Mouse (Mus musculus): Measurements from ENCODE around the gene Clec4f. TPM values are rescaled to one million over a fixed set of nuclear protein-coding genes. Genes with fewer than 3 reads are reported as not detected.
A peak's percentile ranks its signal among the peaks of the same experiment; 100 is the strongest.

Gene Clec4f
- 0.07 TPM in 1 of 2 replicates, not detected in the other for polyA plus RNA-seq (2015; fragmentation: Nextera tagmentation; extraction: Ambion mirVana)

- WGBS = 96% methylated on average over 2 of the region's 2 CpGs
- ATAC-seq (ENCODE audit: low FRiP score, low TSS enrichment) = no peak
These were observed at the start of gene Clec4f for GRCm38 (mm10) chr6:83656087-83656486. Gene Clec4f, minus strand, starts transcription at chr6:83656187.

DNA sequence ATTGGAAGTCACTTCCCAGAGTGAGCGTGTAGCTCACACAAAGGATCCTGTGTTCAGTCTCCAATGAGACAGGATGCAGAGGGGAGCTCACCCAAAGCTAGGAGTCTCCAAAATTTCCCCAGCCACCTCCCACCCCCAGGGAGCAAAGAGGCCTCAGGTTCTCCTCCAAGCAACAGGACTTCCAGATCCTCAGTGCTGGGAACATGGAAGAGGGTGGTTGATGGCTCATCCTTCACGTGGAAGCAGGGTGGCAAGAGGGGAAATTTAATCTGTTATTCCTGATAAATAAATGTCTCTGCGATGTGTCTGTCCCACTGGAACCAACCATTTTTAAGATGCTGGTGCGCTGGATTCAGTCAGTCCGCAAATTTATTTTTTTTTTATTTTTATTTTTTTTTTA, 48.7 kb upstream of the Clec4f start:
- Histone ChIP-seq H3K4me1 (ENCODE audit: insufficient read depth, low read length) (no peaks in the 10 kb centered on the region), H3K27ac (ENCODE audit: low read length) (no peak overlapping the region), H3K4me2 (replicated peaks; ENCODE audit: low read depth, low read length) (no peak overlapping the region), H3K9me3 (ENCODE audit: low read length) (no peaks in the 10 kb centered on the region), H3K9ac (replicated peaks; ENCODE audit: low read length) (no peak overlapping the region), H3K27me3 (ENCODE audit: insufficient read depth, low read length) (peaks cover 96% of the 10 kb centered on the region), H3K4me3 (ENCODE audit: low read length) (no peak overlapping the region), H3K36me3 (ENCODE audit: insufficient read depth, low read length) (no peaks in the 10 kb centered on the region)
- ATAC-seq (ENCODE audit: low FRiP score, low TSS enrichment) = no peak
- WGBS = 16% methylated on average over 5 of the region's 5 CpGs

More at GRCm38 (mm10) chr6:83656087-83656486, at the start of gene Clec4f:
- H3K4me1 ChIP-seq (ENCODE audit: insufficient read depth, low read length) = no peaks in the 10 kb centered on the region
- H3K9ac ChIP-seq (replicated peaks; ENCODE audit: low read length) = no peak within 1 kb of the TSS
- no peaks in the 10 kb centered on the region for H3K27me3 ChIP-seq (ENCODE audit: insufficient read depth, low read length)
- no peak within 1 kb of the TSS for H3K27ac ChIP-seq (ENCODE audit: low read length)
- no peaks in the 10 kb centered on the region for H3K9me3 ChIP-seq (ENCODE audit: low read length)
- no peaks in the 10 kb centered on the region for H3K36me3 ChIP-seq (ENCODE audit: insufficient read depth, low read length)
- no peak within 1 kb of the TSS for H3K4me2 ChIP-seq (replicated peaks; ENCODE audit: low read depth, low read length)
- no peak within 1 kb of the TSS for H3K4me3 ChIP-seq (ENCODE audit: low read length)

- Histone ChIP-seq H3K27ac (ENCODE audit: low read length) (no peak overlapping the region), H3K9ac (replicated peaks; ENCODE audit: low read length) (no peak overlapping the region), H3K36me3 (ENCODE audit: insufficient read depth, low read length) (no peaks in the 10 kb centered on the region), H3K4me1 (ENCODE audit: insufficient read depth, low read length) (no peaks in the 10 kb centered on the region), H3K9me3 (ENCODE audit: low read length) (no peaks in the 10 kb centered on the region), H3K27me3 (ENCODE audit: insufficient read depth, low read length) (peaks cover 96% of the 10 kb centered on the region), H3K4me2 (replicated peaks; ENCODE audit: low read depth, low read length) (no peak overlapping the region), H3K4me3 (ENCODE audit: low read length) (no peak overlapping the region)
- no peak for ATAC-seq (ENCODE audit: low FRiP score, low TSS enrichment)
- WGBS = 10% methylated on average over 1 of the region's 1 CpGs
These were observed 48.3 kb upstream of the Clec4f start for GRCm38 (mm10) chr6:83704294-83704693.

- 2% methylated on average over 10 of the region's 10 CpGs for WGBS
- no peak overlapping the region for H3K9ac ChIP-seq (replicated peaks; ENCODE audit: low read length)
- no peaks in the 10 kb centered on the region for H3K9me3 ChIP-seq (ENCODE audit: low read length)
- H3K4me1 ChIP-seq (ENCODE audit: insufficient read depth, low read length) = no peaks in the 10 kb centered on the region
- H3K27ac ChIP-seq (ENCODE audit: low read length) = no peak overlapping the region
- no peak overlapping the region for H3K4me2 ChIP-seq (replicated peaks; ENCODE audit: low read depth, low read length)
- no peak overlapping the region for H3K4me3 ChIP-seq (ENCODE audit: low read length)
- peaks cover 96% of the 10 kb centered on the region for H3K27me3 ChIP-seq (ENCODE audit: insufficient read depth, low read length)
- H3K36me3 ChIP-seq (ENCODE audit: insufficient read depth, low read length) = no peaks in the 10 kb centered on the region
- no peak for ATAC-seq (ENCODE audit: low FRiP score, low TSS enrichment)
These were observed 47.7 kb upstream of the Clec4f start for GRCm38 (mm10) chr6:83703722-83704078.

DNA sequence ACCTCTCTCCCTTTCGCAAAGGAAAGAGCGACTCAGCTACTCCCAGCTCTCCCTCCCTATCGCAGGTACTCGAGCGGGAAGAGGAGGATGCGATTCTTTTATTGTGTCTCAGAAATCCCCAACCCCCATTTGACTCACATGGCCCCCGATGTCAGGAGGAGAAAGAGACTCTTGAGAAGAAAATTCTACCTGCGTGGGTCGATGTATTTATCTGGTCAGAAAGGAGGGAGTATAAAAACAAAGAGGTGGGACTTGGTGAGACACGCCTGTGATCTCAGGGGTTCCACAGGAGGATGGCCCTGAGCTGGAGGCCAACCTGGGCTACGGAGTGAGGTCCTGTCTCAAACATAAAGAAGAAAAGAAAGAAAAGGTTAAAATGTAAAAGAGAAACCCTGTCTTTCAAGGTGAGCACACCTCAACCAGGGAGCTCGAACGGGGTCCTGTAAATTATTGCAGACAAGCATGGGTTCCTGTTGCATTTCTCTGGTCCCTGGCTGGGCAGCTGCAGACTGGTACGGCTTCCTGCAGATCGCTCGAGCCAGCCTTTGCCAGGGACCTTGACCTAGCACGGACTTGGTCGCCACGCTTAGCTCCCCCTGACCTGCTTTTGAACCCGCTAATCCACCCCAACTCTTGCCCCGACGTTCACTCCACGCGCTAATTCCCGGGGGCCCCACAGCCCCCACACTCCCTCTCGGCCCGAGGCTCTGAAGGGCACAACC, 47.2 kb upstream of the Clec4f start:
- H3K27me3 ChIP-seq (ENCODE audit: insufficient read depth, low read length) = peaks cover 96% of the 10 kb centered on the region
- H3K27ac ChIP-seq (ENCODE audit: low read length) = no peak overlapping the region
- H3K9me3 ChIP-seq (ENCODE audit: low read length) = no peaks in the 10 kb centered on the region
- no peaks in the 10 kb centered on the region for H3K4me1 ChIP-seq (ENCODE audit: insufficient read depth, low read length)
- H3K4me2 ChIP-seq (replicated peaks; ENCODE audit: low read depth, low read length) = no peak overlapping the region
- H3K9ac ChIP-seq (replicated peaks; ENCODE audit: low read length) = no peak overlapping the region
- WGBS = under 1% methylated on average over 27 of the region's 27 CpGs
- no peak for ATAC-seq (ENCODE audit: low FRiP score, low TSS enrichment)
- no peak overlapping the region for H3K4me3 ChIP-seq (ENCODE audit: low read length)
- H3K36me3 ChIP-seq (ENCODE audit: insufficient read depth, low read length) = no peaks in the 10 kb centered on the region

GRCm38 (mm10) chr6:83702146-83702999, 46.4 kb upstream of the Clec4f start:
- Histone ChIP-seq H3K9me3 (ENCODE audit: low read length) (no peaks in the 10 kb centered on the region), H3K27ac (ENCODE audit: low read length) (no peak overlapping the region), H3K27me3 (ENCODE audit: insufficient read depth, low read length) (peaks cover 96% of the 10 kb centered on the region), H3K36me3 (ENCODE audit: insufficient read depth, low read length) (no peaks in the 10 kb centered on the region), H3K4me2 (replicated peaks; ENCODE audit: low read depth, low read length) (no peak overlapping the region), H3K9ac (replicated peaks; ENCODE audit: low read length) (no peak overlapping the region), H3K4me3 (ENCODE audit: low read length) (no peak overlapping the region), H3K4me1 (ENCODE audit: insufficient read depth, low read length) (no peaks in the 10 kb centered on the region)
- under 1% methylated on average over 53 of the region's 53 CpGs for WGBS
- peak; percentile 57; the same call in 1 of the 2 replicates for ATAC-seq (ENCODE audit: low FRiP score, low TSS enrichment)

GRCm38 (mm10) chr6:83701001-83701400, 45.0 kb upstream of the Clec4f start:
- Histone ChIP-seq H3K4me3 (ENCODE audit: low read length) (no peak overlapping the region), H3K27ac (ENCODE audit: low read length) (no peak overlapping the region), H3K9ac (replicated peaks; ENCODE audit: low read length) (no peak overlapping the region), H3K9me3 (ENCODE audit: low read length) (no peaks in the 10 kb centered on the region), H3K4me2 (replicated peaks; ENCODE audit: low read depth, low read length) (no peak overlapping the region), H3K36me3 (ENCODE audit: insufficient read depth, low read length) (no peaks in the 10 kb centered on the region), H3K27me3 (ENCODE audit: insufficient read depth, low read length) (peaks cover 96% of the 10 kb centered on the region), H3K4me1 (ENCODE audit: insufficient read depth, low read length) (no peaks in the 10 kb centered on the region)
- no peak for ATAC-seq (ENCODE audit: low FRiP score, low TSS enrichment)
- WGBS = under 1% methylated on average over 11 of the region's 11 CpGs

GRCm38 (mm10) chr6:83699971-83700370, 44.0 kb upstream of the Clec4f start:
- Histone ChIP-seq H3K27ac (ENCODE audit: low read length) (no peak overlapping the region), H3K27me3 (ENCODE audit: insufficient read depth, low read length) (peaks cover 96% of the 10 kb centered on the region), H3K9me3 (ENCODE audit: low read length) (no peaks in the 10 kb centered on the region), H3K36me3 (ENCODE audit: insufficient read depth, low read length) (no peaks in the 10 kb centered on the region), H3K4me2 (replicated peaks; ENCODE audit: low read depth, low read length) (no peak overlapping the region), H3K4me3 (ENCODE audit: low read length) (no peak overlapping the region), H3K9ac (replicated peaks; ENCODE audit: low read length) (no peak overlapping the region), H3K4me1 (ENCODE audit: insufficient read depth, low read length) (no peaks in the 10 kb centered on the region)
- no peak for ATAC-seq (ENCODE audit: low FRiP score, low TSS enrichment)
- WGBS = 3% methylated on average over 5 of the region's 5 CpGs

GRCm38 (mm10) chr6:83697932-83698331, 41.9 kb upstream of the Clec4f start:
- no peak overlapping the region for H3K27ac ChIP-seq (ENCODE audit: low read length)
- H3K27me3 ChIP-seq (ENCODE audit: insufficient read depth, low read length) = peaks cover 97% of the 10 kb centered on the region
- ATAC-seq (ENCODE audit: low FRiP score, low TSS enrichment) = no peak
- 2% methylated on average over 8 of the region's 8 CpGs for WGBS
- no peaks in the 10 kb centered on the region for H3K36me3 ChIP-seq (ENCODE audit: insufficient read depth, low read length)
- H3K4me3 ChIP-seq (ENCODE audit: low read length) = no peak overlapping the region
- no peaks in the 10 kb centered on the region for H3K9me3 ChIP-seq (ENCODE audit: low read length)
- H3K4me2 ChIP-seq (replicated peaks; ENCODE audit: low read depth, low read length) = no peak overlapping the region
- H3K9ac ChIP-seq (replicated peaks; ENCODE audit: low read length) = no peak overlapping the region
- no peaks in the 10 kb centered on the region for H3K4me1 ChIP-seq (ENCODE audit: insufficient read depth, low read length)

DNA sequence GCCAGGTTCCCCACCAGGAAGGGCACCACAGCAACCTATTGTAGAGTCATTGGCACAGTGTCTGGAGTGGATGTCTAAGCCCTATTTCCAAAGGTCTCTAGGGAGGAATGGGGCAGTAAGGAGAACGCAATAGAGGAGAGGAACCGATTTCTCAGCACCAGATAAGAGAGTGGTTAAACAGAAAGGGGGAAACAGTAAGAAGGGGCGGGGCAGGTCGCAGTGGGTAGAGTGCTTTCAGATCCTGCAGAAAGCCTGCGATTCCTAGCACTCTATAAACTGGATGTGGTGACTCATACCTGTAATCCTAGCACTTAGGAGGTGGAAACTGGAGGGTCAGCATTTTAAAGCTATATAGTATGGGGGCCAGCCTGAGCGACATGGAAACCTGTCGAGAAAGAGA, 40.7 kb upstream of the Clec4f start:
- Histone ChIP-seq H3K4me3 (ENCODE audit: low read length) (no peak overlapping the region), H3K9me3 (ENCODE audit: low read length) (no peaks in the 10 kb centered on the region), H3K27ac (ENCODE audit: low read length) (no peak overlapping the region), H3K4me2 (replicated peaks; ENCODE audit: low read depth, low read length) (no peak overlapping the region), H3K9ac (replicated peaks; ENCODE audit: low read length) (no peak overlapping the region), H3K4me1 (ENCODE audit: insufficient read depth, low read length) (no peaks in the 10 kb centered on the region), H3K27me3 (ENCODE audit: insufficient read depth, low read length) (peaks cover 98% of the 10 kb centered on the region), H3K36me3 (ENCODE audit: insufficient read depth, low read length) (no peaks in the 10 kb centered on the region)
- ATAC-seq (ENCODE audit: low FRiP score, low TSS enrichment) = no peak
- WGBS = 0% methylated on average over 7 of the region's 7 CpGs
